Mouse (Mus musculus): ENCODE results near the gene Negr1. TPM values are rescaled to one million over a fixed set of nuclear protein-coding genes. Genes with fewer than 3 reads are reported as not detected.

The Negr1 gene
- total RNA-seq (2021) (1 to 10 TPM; 7.8 to 9.0 TPM), polyA plus RNA-seq (2012; rRNA removed) (0.83 and 1.5 TPM in 2 replicates)
- long read RNA-seq, partial matches to known transcripts: 0 of 2 reads
- long read RNA-seq, other reads (novel, unspliced or antisense): 2 of 2 reads

DNA sequence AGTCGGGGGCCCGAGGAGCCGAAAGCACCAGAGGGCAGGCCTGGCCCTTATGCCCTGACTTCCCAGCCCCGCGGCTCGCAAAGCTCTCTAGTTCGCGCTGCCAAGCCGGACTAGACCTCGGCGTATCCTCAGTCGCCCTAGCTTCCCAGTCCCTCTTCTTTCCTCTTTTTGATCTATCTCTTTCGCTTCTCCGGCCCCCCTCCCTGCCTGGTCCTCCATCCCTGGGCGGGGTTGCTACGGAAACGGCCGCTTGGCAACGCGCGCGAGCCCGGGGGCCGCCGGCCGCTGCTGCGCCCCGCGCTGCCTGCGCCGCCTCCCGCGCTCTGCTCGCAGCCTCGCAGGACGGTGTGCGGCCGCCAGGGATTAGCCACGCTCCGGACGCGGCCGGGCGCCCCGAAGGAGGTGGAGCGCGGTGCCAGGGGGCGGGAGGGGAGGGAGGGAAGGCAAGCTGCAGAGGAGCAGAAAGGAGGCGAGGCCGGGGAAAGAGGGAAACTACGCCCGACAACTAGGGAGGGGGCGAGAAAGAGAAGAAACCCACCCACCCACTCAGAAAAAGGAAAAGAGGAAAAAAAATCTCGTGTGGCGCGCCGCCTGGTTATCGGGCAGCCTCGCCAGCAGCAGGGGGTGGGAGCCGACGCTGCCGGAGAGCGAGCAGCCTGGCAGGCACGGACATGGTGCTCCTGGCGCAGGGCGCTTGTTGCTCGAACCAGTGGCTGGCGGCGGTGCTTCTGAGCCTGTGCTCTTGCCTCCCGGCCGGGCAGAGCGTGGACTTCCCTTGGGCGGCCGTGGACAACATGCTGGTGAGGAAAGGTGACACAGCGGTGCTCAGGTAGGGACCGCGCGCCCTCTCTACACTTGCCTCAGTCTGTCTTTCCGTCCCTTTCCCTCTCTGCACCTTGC is at the start of gene Negr1:
Gene Negr1 (plus strand): TSS at position 271 of the 900 bp plus-strand sequence.
- peak; percentile 60 for DNase-seq

DNA sequence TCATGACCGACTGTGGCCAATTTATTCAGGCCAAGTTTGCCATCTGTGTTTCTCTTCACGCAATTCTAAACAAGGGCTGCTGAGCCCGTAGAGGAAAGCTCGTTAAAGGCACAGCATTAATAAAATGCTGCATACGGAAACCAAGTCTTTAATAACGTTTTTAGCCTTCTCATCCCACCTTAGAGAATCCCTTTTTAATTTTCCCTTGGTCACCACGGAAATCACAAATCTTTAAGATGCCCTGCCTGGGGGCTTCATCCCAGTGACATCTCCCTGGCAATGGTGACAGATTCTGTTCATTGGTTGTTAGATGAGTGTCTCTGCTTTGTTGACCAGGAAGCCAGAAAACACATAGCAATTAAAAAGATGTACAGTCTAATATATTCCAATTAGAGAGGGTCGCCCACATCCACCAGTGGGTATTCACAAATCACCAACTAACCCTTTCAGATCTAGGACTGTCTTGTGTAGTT is 35.1 kb upstream of the Negr1 start:
- no peak for DNase-seq

DNA sequence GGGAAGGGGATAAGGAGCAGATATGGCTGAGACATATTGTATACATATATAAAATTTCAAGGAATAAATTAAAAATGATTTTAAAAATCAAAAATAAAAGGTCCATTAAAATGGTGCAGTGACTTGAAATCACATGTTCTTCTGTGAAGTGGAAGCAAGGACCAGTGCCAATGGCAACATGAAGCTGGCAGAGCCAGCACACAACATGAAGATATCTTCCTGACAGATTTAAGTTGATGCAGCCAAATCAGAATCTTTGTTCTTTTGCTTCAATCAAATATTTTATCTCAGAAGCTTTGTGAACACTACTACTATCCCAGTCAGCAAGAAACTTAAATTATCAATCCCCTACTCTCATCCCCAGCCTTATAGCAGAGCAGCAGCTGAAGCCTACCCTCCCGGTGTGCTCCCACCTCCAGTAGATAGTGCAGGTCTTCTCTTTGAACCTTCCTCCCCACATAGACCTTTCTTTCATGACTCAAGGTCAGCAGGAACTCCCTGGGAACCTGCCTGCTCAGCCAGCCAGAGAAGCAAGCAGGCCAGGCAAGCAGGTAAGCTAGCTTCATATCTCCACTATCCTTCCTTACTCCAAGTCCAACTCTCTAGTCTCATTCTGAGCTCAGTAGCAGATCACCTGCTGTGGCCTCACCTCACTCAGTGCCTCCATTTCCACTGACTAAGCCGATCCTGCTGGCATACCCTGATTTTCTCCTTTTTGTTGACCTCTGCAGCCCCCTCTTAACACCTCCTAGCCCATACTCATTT is 34.2 kb upstream of the Negr1 start:
- DNase-seq: no peak

GRCm38 (mm10) chr3:156559441-156559825 is 2.2 kb upstream of the Negr1 start:
- DNase-seq: no peak

DNA sequence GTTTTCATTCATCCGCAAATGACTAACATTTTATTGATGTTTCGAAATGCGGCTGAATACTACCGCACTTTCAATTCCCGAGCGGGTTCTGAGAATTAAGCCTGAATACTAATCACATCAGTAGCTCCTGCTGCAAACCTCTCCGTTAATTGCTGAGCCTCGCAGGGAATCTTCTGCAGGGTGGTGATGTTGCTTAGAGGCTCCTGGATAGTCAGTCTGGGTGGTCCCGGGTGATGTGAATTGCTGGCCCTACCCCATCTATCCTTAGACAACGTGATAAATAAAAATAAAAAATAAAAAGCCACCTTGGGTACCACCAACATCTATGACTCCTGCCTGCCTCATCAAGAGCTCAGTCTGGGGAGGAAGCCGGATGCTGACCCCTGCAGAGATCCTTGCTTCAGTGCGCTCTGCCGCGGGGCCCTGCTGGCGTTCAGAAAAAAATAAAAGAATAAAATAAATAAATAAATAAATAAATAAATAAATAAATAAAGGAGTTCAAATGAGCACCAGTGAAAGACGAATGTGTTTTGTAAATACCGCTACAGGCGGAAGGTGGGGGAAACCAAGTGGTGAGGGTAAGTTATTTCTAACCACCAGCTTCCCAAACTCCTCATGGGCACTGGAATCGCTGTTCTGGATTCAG is 1.6 kb upstream of the Negr1 start:
- DNase-seq: no peak

DNA sequence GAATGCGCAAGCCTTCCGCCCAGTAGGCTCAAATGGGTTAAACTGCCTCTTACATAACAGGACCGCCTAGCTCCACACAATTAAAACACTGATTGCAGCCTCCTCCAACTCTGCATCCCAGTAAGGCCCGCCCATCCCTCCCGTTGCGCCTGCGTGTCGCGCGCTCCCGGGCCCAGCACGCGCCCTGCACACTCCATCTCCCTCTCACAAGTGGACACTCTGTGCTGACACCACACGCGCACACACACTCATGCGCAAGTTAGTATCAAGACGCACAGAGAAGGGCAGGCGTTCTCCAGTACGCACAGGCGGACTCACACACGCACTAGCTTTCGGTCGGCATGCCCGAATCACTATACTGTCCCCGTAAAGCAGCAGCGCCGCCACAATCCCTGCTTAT is 828 bp upstream of the Negr1 start:
- DNase-seq: peak; percentile 59

DNA sequence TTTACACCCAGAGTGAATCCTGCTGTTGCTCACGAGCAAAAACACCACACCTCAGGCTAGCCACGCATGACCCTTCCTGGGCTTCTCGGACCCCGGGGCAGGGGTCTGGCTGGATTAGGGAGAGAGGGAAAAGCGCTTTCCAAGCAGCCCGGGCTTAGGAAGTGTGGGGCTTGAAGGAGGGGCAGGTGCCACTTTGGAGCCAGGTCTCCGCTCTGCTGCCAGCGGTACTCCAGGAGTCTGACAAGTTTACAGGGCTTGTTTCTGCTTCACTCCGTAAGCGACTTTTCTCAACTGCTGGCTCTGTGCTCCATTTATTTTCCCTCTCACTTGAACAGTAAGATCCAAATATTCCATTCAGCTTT is 811 bp downstream of the Negr1 start:
- DNase-seq: peak; percentile 4

DNA sequence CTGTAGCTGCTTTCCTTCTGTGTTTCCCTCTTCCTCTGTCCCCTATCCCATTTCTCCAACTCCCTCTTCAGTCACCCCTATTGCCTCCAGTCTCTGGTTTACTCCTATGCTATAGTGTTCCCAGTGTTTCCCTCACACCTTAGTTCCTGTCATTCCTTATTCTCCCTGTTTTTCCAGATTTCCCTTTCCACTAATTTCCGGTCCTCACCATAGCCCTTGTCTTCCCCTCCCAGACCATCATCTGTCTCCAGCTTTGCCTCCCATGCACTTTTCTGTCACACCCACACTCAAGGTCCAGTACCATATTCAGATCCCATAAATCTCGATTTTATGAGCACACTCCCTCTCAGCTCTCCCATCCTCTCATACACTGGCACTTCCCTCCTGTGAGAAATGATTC is 1.2 kb downstream of the Negr1 start:
- DNase-seq: no peak

DNA sequence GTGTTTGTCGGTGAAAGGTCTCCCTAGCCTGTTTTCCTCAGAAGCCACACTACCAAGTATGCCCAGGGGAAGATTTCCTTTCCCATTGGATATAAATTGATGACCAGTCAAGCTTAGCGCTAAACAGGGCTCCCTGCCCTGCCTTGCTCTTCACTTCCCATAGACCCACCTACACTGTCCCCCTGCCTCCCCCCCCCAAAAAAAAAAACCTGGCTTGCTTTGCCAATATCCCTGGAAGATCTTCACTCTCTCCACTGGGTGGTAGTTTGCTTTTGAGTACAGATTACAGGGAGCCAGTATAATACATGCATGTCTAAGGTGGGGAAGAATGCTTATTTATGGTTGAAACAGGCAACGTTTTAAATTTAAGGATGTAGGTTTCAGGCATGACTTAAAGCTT is 1.8 kb downstream of the Negr1 start:
- DNase-seq: no peak

GRCm38 (mm10) chr3:156573465-156573864 is 11.9 kb downstream of the Negr1 start:
- no peak for DNase-seq

GRCm38 (mm10) chr3:156576292-156576691 is 14.7 kb downstream of the Negr1 start:
- no peak for DNase-seq

GRCm38 (mm10) chr3:156590612-156591011 is 29.0 kb downstream of the Negr1 start:
- no peak for DNase-seq

- no peak for DNase-seq
Observed at GRCm38 (mm10) chr3:156591125-156591524, 29.5 kb downstream of the Negr1 start.

DNA sequence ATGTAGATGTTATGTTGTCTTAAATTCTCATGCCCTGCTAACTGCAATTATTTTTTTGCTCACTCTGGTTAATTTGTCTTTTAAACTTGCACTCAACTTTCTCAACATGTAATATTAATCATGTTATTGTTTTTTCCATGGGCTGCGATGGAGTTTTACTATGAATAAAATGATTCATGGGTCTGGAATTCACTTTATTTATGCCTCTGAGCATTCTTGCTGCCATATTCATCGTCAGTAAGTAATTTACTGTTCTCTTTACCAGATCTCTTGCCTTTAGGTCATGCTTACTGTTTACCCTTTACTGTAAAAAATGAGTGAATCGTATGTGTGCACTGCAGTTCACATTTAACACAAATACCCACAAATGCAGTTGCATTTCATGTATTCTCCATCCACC is 45.3 kb downstream of the Negr1 start:
- DNase-seq: no peak

DNA sequence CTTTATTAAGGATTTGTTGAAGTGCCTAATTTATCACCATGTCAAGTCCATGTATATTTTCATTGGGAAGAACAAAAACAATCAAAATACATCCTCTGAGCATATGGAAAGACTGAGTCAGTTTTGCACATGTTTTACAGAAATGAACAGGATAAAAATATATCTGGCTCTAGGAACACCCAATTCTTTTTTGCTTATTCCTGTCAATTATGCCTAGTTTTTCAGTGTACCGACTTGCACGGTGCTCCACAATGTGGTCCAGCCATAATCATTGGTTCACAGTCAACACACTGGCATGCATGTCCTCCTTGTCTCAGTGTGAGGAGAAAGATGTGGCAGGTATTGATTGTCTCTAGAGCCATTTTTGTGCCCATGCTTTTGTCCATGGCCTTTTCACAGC is 58.3 kb downstream of the Negr1 start:
- DNase-seq: no peak

- DNase-seq: no peak
Observed at GRCm38 (mm10) chr3:156628594-156628993, 67.0 kb downstream of the Negr1 start.

DNA sequence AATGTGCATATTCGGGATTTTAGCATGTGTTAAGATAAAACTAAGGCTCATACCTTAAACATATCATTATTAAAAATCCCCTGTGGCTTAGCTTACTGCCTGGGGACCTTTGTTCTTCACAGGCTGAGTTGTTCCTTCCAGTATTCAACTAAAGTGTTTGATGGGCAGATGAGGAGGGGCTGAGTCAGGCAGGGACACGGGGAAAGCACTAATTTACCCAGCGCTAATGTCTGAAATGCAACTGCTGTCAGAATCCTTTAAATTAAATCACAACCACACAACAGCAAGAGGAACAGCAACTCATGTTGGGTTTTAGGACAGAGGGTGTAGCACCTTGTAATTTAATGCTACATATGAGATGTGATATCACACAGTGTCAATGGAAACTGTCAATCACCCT is 71.3 kb downstream of the Negr1 start:
- no peak for DNase-seq

DNA sequence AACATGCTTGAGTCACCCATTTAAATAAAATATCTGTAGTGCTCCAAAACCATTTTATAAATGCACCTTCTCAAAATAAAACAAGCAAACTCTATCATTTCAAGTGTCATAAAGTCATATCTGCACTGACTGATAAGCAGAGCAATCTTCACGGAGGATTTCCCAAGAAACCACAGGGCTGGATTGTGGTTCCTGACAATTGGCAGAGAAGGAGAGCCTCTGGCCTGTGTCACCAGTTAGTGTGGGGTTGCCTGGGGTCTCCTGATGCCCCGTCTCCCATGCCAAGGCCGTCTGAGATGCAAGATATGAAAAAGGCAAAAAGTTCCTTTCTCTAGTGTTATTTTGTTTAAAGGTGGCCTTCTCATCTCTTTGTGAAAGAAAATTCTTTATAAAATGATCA is 77.8 kb downstream of the Negr1 start:
- no peak for DNase-seq

DNA sequence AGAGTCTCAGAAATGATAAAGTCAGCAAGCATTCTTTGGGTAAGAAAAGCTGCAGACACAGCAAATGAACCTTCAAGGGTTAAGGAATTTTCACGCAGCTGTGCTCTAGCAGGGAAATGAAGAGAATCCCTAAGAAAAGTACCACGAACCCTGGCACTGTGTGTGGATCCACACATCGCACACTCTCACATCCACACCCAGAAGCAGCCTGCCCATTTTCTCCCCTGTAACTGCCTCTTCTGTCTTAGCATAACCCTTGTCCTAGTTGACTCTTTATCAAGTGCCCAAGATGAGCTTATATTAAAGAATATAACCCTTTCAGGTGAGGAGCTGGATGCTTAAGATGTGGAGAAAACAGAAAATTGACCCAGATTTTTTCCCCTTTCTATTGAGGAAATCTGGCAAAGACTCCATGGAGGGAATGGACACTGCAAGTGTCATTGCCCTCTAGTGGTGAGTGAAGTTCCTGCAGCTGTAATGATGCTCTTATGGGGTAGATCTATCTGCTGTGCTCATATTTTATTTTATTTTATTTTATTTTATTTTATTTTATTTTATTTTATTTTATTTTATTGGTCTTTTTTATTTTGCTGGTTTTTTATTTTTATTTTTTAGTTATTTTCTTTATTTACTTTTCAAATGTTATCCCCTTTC is 82.2 kb downstream of the Negr1 start:
- DNase-seq: peak; percentile 7

DNA sequence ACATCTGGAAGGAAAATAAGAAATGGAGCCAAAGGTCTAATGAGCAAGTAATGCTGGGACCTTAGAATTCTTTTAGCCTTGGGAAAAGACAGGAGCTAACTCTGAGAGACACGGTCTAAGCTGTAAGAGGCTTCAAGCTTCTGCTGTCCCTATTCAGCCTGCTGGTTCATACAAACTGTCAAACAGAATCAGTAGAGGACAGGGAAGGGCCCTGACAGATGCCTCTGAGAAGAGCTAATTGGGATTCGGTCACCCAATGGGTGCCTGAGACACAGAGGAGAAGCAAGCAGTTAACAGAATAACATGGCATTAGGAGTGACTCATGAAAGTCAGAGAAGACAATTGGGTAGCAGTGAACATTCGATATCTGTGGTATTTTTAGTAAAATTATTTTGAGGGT is 86.8 kb downstream of the Negr1 start:
- no peak for DNase-seq

DNA sequence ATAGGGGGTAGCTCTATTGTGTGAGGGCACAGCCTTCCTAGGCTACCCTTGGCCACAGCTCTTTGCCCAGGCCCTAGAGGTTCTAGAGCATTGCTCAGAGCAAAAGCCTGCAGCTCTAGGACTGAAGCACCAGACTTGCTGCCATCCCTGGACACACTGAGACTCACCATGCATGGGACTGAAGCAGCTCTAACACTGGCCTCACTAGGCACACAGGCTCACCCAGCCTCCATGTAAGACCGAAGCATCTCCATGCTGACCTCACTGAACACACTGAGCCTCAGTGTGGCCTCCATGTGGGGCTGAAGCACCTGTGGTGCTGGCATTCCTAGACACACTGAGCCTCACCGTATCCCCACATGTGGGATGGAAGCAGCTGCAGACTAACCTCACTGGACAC is 101.0 kb downstream of the Negr1 start:
- no peak for DNase-seq

- DNase-seq: no peak
Observed at GRCm38 (mm10) chr3:156672560-156672959, 111.0 kb downstream of the Negr1 start.

Measured in adrenal gland, adult 2 months (tissue).